Mouse (Mus musculus) MEL (cell line): ENCODE data around the gene Grip2. TPM values are rescaled to one million over a fixed set of nuclear protein-coding genes. Genes with fewer than 3 reads are reported as not detected.

ENCODE experiments used
- DNase-seq: peaks from one replicate; pipeline ENCODE4 v3.0.0; 2011; ENCODE audit warnings: low read depth, low spot score
- H3K27ac ChIP-seq: 2 replicates; pipeline ENCODE4 v1.5.1; 2012; ENCODE audit warnings: low read depth, mild to moderate bottlenecking, control low read depth, low read length, moderate library complexity; ENCODE audit not compliant: control insufficient read depth
- H3K27me3 ChIP-seq, 2 experiments: fragments of 150-350 bp in 1 of 2; sonication (generic) in 1 of 2; 2 replicates each; pipeline ENCODE4 v1.6.1; 2012; ENCODE audit warnings: low read length in 2 of 2, mild to moderate bottlenecking in 2 of 2, improper control_type of control experiment in 1 of 2, moderate library complexity in 1 of 2; ENCODE audit not compliant: insufficient read depth in 2 of 2, control insufficient read depth in 1 of 2
- H3K36me3 ChIP-seq, 2 experiments: 2 replicates each; pipeline ENCODE4 v1.6.1; 2012 to 2014; ENCODE audit warnings: low read length in 2 of 2, improper control_type of control experiment in 1 of 2, inconsistent platforms in 1 of 2, mild to moderate bottlenecking in 1 of 2; ENCODE audit not compliant: insufficient read depth in 2 of 2, control insufficient read depth in 1 of 2
- H3K4me1 ChIP-seq, 2 experiments: fragments of 150-350 bp in 1 of 2; sonication (generic) in 1 of 2; 2 replicates each; pipeline ENCODE4 v1.6.1; 2012; ENCODE audit warnings: low read length in 2 of 2, improper control_type of control experiment in 1 of 2, mild to moderate bottlenecking in 1 of 2; ENCODE audit not compliant: insufficient read depth in 2 of 2, control insufficient read depth in 1 of 2
- H3K4me3 ChIP-seq, 2 experiments: fragments of 150-350 bp in 1 of 2; sonication (generic) in 1 of 2; 2 replicates each; pipeline ENCODE4 v1.5.1; 2012; ENCODE audit warnings: low read depth in 2 of 2, low read length in 2 of 2, mild to moderate bottlenecking in 2 of 2, moderate library complexity in 2 of 2, control low read depth in 1 of 2, improper control_type of control experiment in 1 of 2; ENCODE audit not compliant: control insufficient read depth in 1 of 2, insufficient read depth in 1 of 2
- H3K79me2 ChIP-seq: 2 replicates; pipeline ENCODE4 v1.6.1; 2012; ENCODE audit warnings: mild to moderate bottlenecking, low read length, moderate library complexity; ENCODE audit not compliant: control insufficient read depth, poor library complexity, insufficient read depth
- H3K9ac ChIP-seq: 2 replicates; pipeline ENCODE4 v1.6.1; 2012; ENCODE audit warnings: low read depth, mild to moderate bottlenecking, control low read depth, low read length, moderate library complexity; ENCODE audit not compliant: control insufficient read depth, poor library complexity, severe bottlenecking
- H3K9me3 ChIP-seq: fragments of 150-350 bp; sonication (generic); replicated peaks from 2 replicates; pipeline ENCODE4 v1.6.1; 2012; ENCODE audit warnings: mild to moderate bottlenecking, low read length, improper control_type of control experiment, moderate library complexity; ENCODE audit not compliant: insufficient read depth
- BHLHE40 ChIP-seq: IDR thresholded peaks from 2 replicates; pipeline ENCODE4 v1.6.1; 2012; ENCODE audit warnings: low read depth, mild to moderate bottlenecking, inconsistent platforms, low read length, improper control_type of control experiment, borderline replicate concordance
- CHD1 ChIP-seq: IDR thresholded peaks from 2 replicates; pipeline ENCODE4 v1.6.1; 2012; ENCODE audit warnings: low read depth, mild to moderate bottlenecking, inconsistent platforms, low read length, improper control_type of control experiment
- EP300 ChIP-seq, 2 experiments: IDR thresholded peaks; 2 replicates each; pipeline ENCODE4 v1.6.1; 2011; ENCODE audit warnings: improper control_type of control experiment in 2 of 2, low read length in 2 of 2, low read depth in 1 of 2, mild to moderate bottlenecking in 1 of 2
- HCFC1 ChIP-seq: IDR thresholded peaks from 2 replicates; pipeline ENCODE4 v1.6.1; 2012; ENCODE audit warnings: low read depth, mild to moderate bottlenecking, inconsistent platforms, low read length, improper control_type of control experiment, moderate library complexity
- MAX ChIP-seq: IDR thresholded peaks from 2 replicates; pipeline ENCODE4 v1.6.1; 2011; ENCODE audit warnings: low read length, improper control_type of control experiment
- MAZ ChIP-seq: IDR thresholded peaks from 2 replicates; pipeline ENCODE4 v1.6.1; 2012; ENCODE audit warnings: low read depth, mild to moderate bottlenecking, inconsistent platforms, low read length, improper control_type of control experiment
- MEF2A ChIP-seq: IDR thresholded peaks from 2 replicates; pipeline ENCODE4 v1.6.1; 2014; ENCODE audit warnings: low read depth, mild to moderate bottlenecking, inconsistent platforms, low read length, improper control_type of control experiment; ENCODE audit not compliant: poor library complexity, insufficient replicate concordance, severe bottlenecking; ENCODE audit errors: extremely low read depth
- NELFE ChIP-seq: IDR thresholded peaks from 2 replicates; pipeline ENCODE4 v1.6.1; 2011; ENCODE audit warnings: low read depth, low read length, improper control_type of control experiment
- SIN3A ChIP-seq: IDR thresholded peaks from 2 replicates; pipeline ENCODE4 v1.6.1; 2012; ENCODE audit warnings: low read length, improper control_type of control experiment, inconsistent platforms
- TAL1 ChIP-seq: IDR thresholded peaks from 2 replicates; pipeline ENCODE4 v1.6.1; 2012; ENCODE audit warnings: mild to moderate bottlenecking, inconsistent platforms, low read length, moderate library complexity, mixed read lengths
- UBTF ChIP-seq: IDR thresholded peaks from 2 replicates; pipeline ENCODE4 v1.6.1; 2012; ENCODE audit warnings: low read depth, mild to moderate bottlenecking, inconsistent platforms, low read length, improper control_type of control experiment, moderate library complexity, borderline replicate concordance; ENCODE audit not compliant: insufficient read depth
- USF1 ChIP-seq: IDR thresholded peaks from 2 replicates; pipeline ENCODE4 v1.6.1; 2014; ENCODE audit warnings: low read depth, mild to moderate bottlenecking, inconsistent platforms, low read length, improper control_type of control experiment, moderate library complexity
- USF2 ChIP-seq, 2 experiments: IDR thresholded peaks; 2 replicates each; pipeline ENCODE4 v1.6.1; 2011 to 2012; ENCODE audit warnings: improper control_type of control experiment in 2 of 2, low read length in 2 of 2, borderline replicate concordance in 1 of 2, inconsistent platforms in 1 of 2, low read depth in 1 of 2, mild to moderate bottlenecking in 1 of 2; ENCODE audit not compliant: insufficient read depth in 1 of 2
- ZMIZ1 ChIP-seq: IDR thresholded peaks from 2 replicates; pipeline ENCODE4 v1.6.1; 2012; ENCODE audit warnings: low read depth, mild to moderate bottlenecking, inconsistent platforms, low read length, improper control_type of control experiment, moderate library complexity
- ZNF384 ChIP-seq: IDR thresholded peaks from 2 replicates; pipeline ENCODE4 v1.6.1; 2012; ENCODE audit warnings: low read depth, mild to moderate bottlenecking, inconsistent platforms, low read length, improper control_type of control experiment
- polyA plus RNA-seq, 2 experiments: library from polyadenylated mRNA; stranded (reverse) in 1 of 2; unstranded in 1 of 2; fragments of >175 nt in 1 of 2; fragments of >200 nt in 1 of 2; gene quantifications; 2 replicates each; pipeline versions ENCODE4 v1.2.1 to v1.2.4; 2012; ENCODE audit warnings: low replicate concordance in 2 of 2, low read depth in 1 of 2; ENCODE audit not compliant: insufficient read length in 2 of 2, insufficient read depth in 1 of 2, missing spikeins in 1 of 2
- total RNA-seq: library from RNA; depleted of rRNA; stranded (reverse); fragments of 300-350 nt; gene quantifications from 2 replicates; pipeline ENCODE4 v1.2.3, GENCODE M21; 2012; rRNA removed

Grip2 gene
- not detected in 2 replicates for total RNA-seq
- not detected for polyA plus RNA-seq

DNA sequence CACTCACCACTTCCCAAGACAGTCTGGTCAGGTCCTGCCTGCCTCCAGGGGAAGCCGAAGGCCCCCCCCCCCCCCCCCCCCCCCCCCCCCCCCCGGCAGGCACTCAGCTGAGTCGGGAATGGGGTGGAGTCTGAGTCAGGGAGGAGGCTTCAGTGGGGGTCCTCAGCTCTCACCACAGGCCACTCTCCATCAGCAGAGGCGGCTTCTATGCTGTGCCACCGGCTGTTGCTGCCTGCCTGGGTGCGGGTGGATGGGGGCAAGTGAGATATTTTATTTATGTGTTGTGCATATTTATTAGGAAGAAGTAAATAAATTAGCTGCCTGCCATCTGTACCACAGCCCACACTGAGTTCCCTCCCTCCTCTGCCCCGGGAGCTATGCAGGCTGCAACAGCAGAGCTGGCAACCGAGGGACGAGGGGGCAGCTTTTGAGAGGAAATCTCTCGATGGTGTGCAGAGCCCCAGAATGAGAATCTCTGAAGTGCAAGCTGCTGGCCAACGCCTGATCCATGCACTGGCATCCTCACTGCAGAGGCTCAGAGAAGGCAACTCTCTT lies at the start of gene Grip2:
Grip2 (minus strand) TSS at position 235 of the 555 bp plus-strand sequence.
- peaks cover 0 to 4% of the 10 kb centered on the region in 2 experiments; a peak in 2 of 4 replicates for H3K27me3 ChIP-seq
- no peak within 1 kb of the TSS for H3K4me3 ChIP-seq
- H3K9me3 ChIP-seq, result no peaks in the 10 kb centered on the region
- TF ChIP-seq BHLHE40 (no peak), USF2 (IDR thresholded peaks at IDR 0.05; ENCODE audit: borderline replicate concordance in 1 of 2, insufficient read depth in 1 of 2, low read depth in 1 of 2, low read length in 2 of 2) (no peak), NELFE (no peak), MEF2A (no peak), SIN3A (no peak), USF1 (no peak), HCFC1 (no peak), ZMIZ1 (no peak), MAX (no peak), MAZ (no peak), UBTF (no peak)
- no peak within 1 kb of the TSS for H3K27ac ChIP-seq
- H3K9ac ChIP-seq, result no peak within 1 kb of the TSS
- peak; percentile 5 for DNase-seq
- no peaks in the 10 kb centered on the region for H3K36me3 ChIP-seq
- H3K79me2 ChIP-seq, result no peaks in the 10 kb centered on the region
- H3K4me1 ChIP-seq, result no peaks in the 10 kb centered on the region

GRCm38 (mm10) chr6:91872781-91873180 lies 45.7 kb upstream of the Grip2 start:
- peak; percentile 66; the same call in 1 of the 2 replicates for TF ChIP-seq ZNF384
- no peak for TF ChIP-seq BHLHE40
- TF ChIP-seq EP300 (IDR thresholded peaks at IDR 0.05; ENCODE audit: low read depth in 1 of 2, low read length in 2 of 2), result 0 out of 4 replicates have a peak, but pooled peaks have one; percentile 11 to 24
- no peak for TF ChIP-seq CHD1
- peak; percentile 25 for TF ChIP-seq TAL1
- H3K27me3 ChIP-seq, result peaks cover 0 to 7% of the 10 kb centered on the region in 2 experiments; a peak in 3 of 4 replicates
- H3K27ac ChIP-seq, result no peak overlapping the region
- H3K79me2 ChIP-seq, result no peaks in the 10 kb centered on the region
- H3K36me3 ChIP-seq, result peaks cover 0 to 5% of the 10 kb centered on the region in 2 experiments; a peak in 2 of 4 replicates
- no peak for DNase-seq
- peaks cover 0 to 4% of the 10 kb centered on the region in 2 experiments; a peak in 1 of 4 replicates for H3K4me1 ChIP-seq
- H3K9ac ChIP-seq, result no peak overlapping the region
- no peaks in the 10 kb centered on the region for H3K9me3 ChIP-seq
- no peak overlapping the region for H3K4me3 ChIP-seq
